In genomic region chr7:126949403-126949792, GRCm38 (mm10) we compare ENCODE assay signal across 8 mouse cellular contexts. TPM values are rescaled to one million over a fixed set of nuclear protein-coding genes. Genes with fewer than 3 reads are reported as not detected.
DNase-seq lines count a peak whose midpoint lies in the region; ATAC-seq and TF ChIP-seq lines count a peak whose summit lies in the region.

Gene Asphd1 (minus strand): TSS chr7:126949582.

- no peaks in the 10 kb centered on the region for H3K9me3 ChIP-seq in kidney, postnatal 0 days (replicated peaks; ENCODE audit: low read length)
- no peaks in the 10 kb centered on the region for H3K9me3 ChIP-seq in embryonic facial prominence, embryonic 12.5 days
- no peaks in the 10 kb centered on the region for H3K9me3 ChIP-seq in hindbrain, embryonic 14.5 days (ENCODE audit: control insufficient read depth, low read length)
- H3K9me3 ChIP-seq in limb, embryonic 15.5 days = no peaks in the 10 kb centered on the region

- no peaks in the 10 kb centered on the region for H3K36me3 ChIP-seq in kidney, postnatal 0 days (ENCODE audit: insufficient read depth, low read length)
- peaks cover 8% of the 10 kb centered on the region for H3K36me3 ChIP-seq in embryonic facial prominence, embryonic 12.5 days
- peaks cover 40% of the 10 kb centered on the region for H3K36me3 ChIP-seq in hindbrain, embryonic 14.5 days (replicated peaks; ENCODE audit: control insufficient read depth, insufficient read depth)
- H3K36me3 ChIP-seq in limb, embryonic 15.5 days = peaks cover 13% of the 10 kb centered on the region; the same call in 1 of the 2 replicates
- H3K36me3 ChIP-seq in small intestine, adult 2 months (ENCODE audit: control insufficient read depth, insufficient read depth, low read length) = peaks cover 8% of the 10 kb centered on the region; the same call in 1 of the 2 replicates

- ATAC-seq in kidney, postnatal 0 days (replicated peaks; ENCODE audit: low FRiP score, low read depth) = peak; percentile 35
- ATAC-seq in embryonic facial prominence, embryonic 12.5 days (ENCODE audit: insufficient number of reproducible peaks, insufficient read depth, low FRiP score, low TSS enrichment) = peak; percentile 64
- peak; percentile 65 for ATAC-seq in hindbrain, embryonic 14.5 days (ENCODE audit: low FRiP score)
- peak; percentile 11; the same call in 1 of the 2 replicates for ATAC-seq in limb, embryonic 15.5 days (ENCODE audit: insufficient number of reproducible peaks, low FRiP score, low TSS enrichment, low read depth)

- H3K4me2 ChIP-seq in kidney, postnatal 0 days (ENCODE audit: low read length) = peak within 1 kb of the TSS; percentile 98
- peak within 1 kb of the TSS; percentile 98 for H3K4me2 ChIP-seq in embryonic facial prominence, embryonic 12.5 days (replicated peaks)
- H3K4me2 ChIP-seq in hindbrain, embryonic 14.5 days (replicated peaks) = peak within 1 kb of the TSS; percentile 94
- peak within 1 kb of the TSS; percentile 99 for H3K4me2 ChIP-seq in limb, embryonic 15.5 days

- 0 out of 2 replicates have a peak within 1 kb of the TSS, but pooled peaks have one; percentile 4 for H3K9ac ChIP-seq in kidney, postnatal 0 days (ENCODE audit: low read depth, low read length)
- 0 out of 2 replicates have a peak within 1 kb of the TSS, but pooled peaks have one; percentile 21 for H3K9ac ChIP-seq in embryonic facial prominence, embryonic 12.5 days
- peak within 1 kb of the TSS; percentile 78 for H3K9ac ChIP-seq in hindbrain, embryonic 14.5 days
- H3K9ac ChIP-seq in limb, embryonic 15.5 days = no peak within 1 kb of the TSS

- DNase-seq in kidney, postnatal 0 days (ENCODE audit: low spot score) = no peak
- DNase-seq in kidney, postnatal 14 days = no peak
- DNase-seq in hindbrain, embryonic 14.5 days (ENCODE audit: low spot score) = no peak
- DNase-seq in thymus, adult 18-20 months = no peak
- no peak for DNase-seq in urinary bladder, postnatal 14 days (ENCODE audit: low spot score)

- no peak for TF ChIP-seq CTCF in kidney, postnatal 0 days (IDR thresholded peaks at IDR 0.05; ENCODE audit: low read depth)
- TF ChIP-seq CTCF in small intestine, adult 2 months (IDR thresholded peaks at IDR 0.05; ENCODE audit: extremely low read depth, insufficient read length, insufficient replicate concordance, low read depth, low read length) = no peak

- H3K4me1 ChIP-seq in kidney, postnatal 0 days (replicated peaks; ENCODE audit: insufficient read depth, low read length) = peaks cover 10% of the 10 kb centered on the region; the same call in 1 of the 2 replicates
- peaks cover 10% of the 10 kb centered on the region; the same call in 1 of the 2 replicates for H3K4me1 ChIP-seq in embryonic facial prominence, embryonic 12.5 days
- H3K4me1 ChIP-seq in hindbrain, embryonic 14.5 days (replicated peaks; ENCODE audit: control insufficient read depth, insufficient read depth, low read length) = peaks cover 41% of the 10 kb centered on the region
- H3K4me1 ChIP-seq in limb, embryonic 15.5 days = peaks cover 24% of the 10 kb centered on the region
- H3K4me1 ChIP-seq in small intestine, adult 2 months (ENCODE audit: control insufficient read depth, insufficient read depth, insufficient read length, low read length) = peaks cover 9% of the 10 kb centered on the region

- peak within 1 kb of the TSS; percentile 42 for H3K4me3 ChIP-seq in kidney, postnatal 0 days (replicated peaks; ENCODE audit: low read depth, low read length)
- H3K4me3 ChIP-seq in embryonic facial prominence, embryonic 12.5 days = peak within 1 kb of the TSS; percentile 42
- H3K4me3 ChIP-seq in hindbrain, embryonic 14.5 days (replicated peaks; ENCODE audit: low read length) = peak within 1 kb of the TSS; percentile 56
- H3K4me3 ChIP-seq in limb, embryonic 15.5 days = peak within 1 kb of the TSS; percentile 47
- H3K4me3 ChIP-seq in small intestine, adult 2 months (ENCODE audit: low read depth, low read length) = peak within 1 kb of the TSS; percentile 62

- peaks cover 12% of the 10 kb centered on the region for H3K27me3 ChIP-seq in kidney, postnatal 0 days (ENCODE audit: insufficient read depth, low read length)
- peaks cover 39% of the 10 kb centered on the region for H3K27me3 ChIP-seq in embryonic facial prominence, embryonic 12.5 days
- H3K27me3 ChIP-seq in hindbrain, embryonic 14.5 days (ENCODE audit: control insufficient read depth, insufficient read depth, low read length) = no peaks in the 10 kb centered on the region
- H3K27me3 ChIP-seq in limb, embryonic 15.5 days = peaks cover 40% of the 10 kb centered on the region
- H3K27me3 ChIP-seq in small intestine, adult 2 months (ENCODE audit: control insufficient read depth, insufficient read depth, low read length) = peaks cover 19% of the 10 kb centered on the region

- H3K27ac ChIP-seq in kidney, postnatal 0 days = no peak within 1 kb of the TSS
- H3K27ac ChIP-seq in embryonic facial prominence, embryonic 12.5 days = no peak within 1 kb of the TSS
- peak within 1 kb of the TSS; percentile 94 for H3K27ac ChIP-seq in hindbrain, embryonic 14.5 days
- no peak within 1 kb of the TSS for H3K27ac ChIP-seq in limb, embryonic 15.5 days
- no peak within 1 kb of the TSS for H3K27ac ChIP-seq in small intestine, adult 2 months (ENCODE audit: insufficient read depth, low read depth, low read length)

- WGBS in kidney, postnatal 0 days = under 1% methylated on average over 19 of the region's 21 CpGs
- WGBS in embryonic facial prominence, embryonic 12.5 days = 1% methylated on average over 21 of the region's 21 CpGs
- under 1% methylated on average over 20 of the region's 21 CpGs for WGBS in hindbrain, embryonic 14.5 days
- WGBS in limb, embryonic 15.5 days = 1% methylated on average over 21 of the region's 21 CpGs
- 3% methylated on average over 21 of the region's 21 CpGs for WGBS in small intestine, adult 2 months

- no peak for TF ChIP-seq POLR2A in small intestine, adult 2 months (IDR thresholded peaks at IDR 0.05; ENCODE audit: low read depth, low read length)

RNA-seq across cellular contexts. Expression of gene Asphd1, which starts in this region (rescaled TPM):
- polyA plus RNA-seq in kidney, postnatal 0 days (2015; fragmentation: Nextera tagmentation; extraction: Ambion mirVana) = 0.13 TPM in 1 of 2 replicates, not detected in the other
- polyA plus RNA-seq in embryonic facial prominence, embryonic 12.5 days (2016; fragmentation: Nextera tagmentation; extraction: Ambion mirVana) = 0.55 and 0.77 TPM in 2 replicates
- polyA plus RNA-seq in hindbrain, embryonic 14.5 days (2014; fragmentation: Nextera tagmentation; extraction: Ambion mirVana) = 8.0 and 10.9 TPM in 2 replicates
- 0.10 TPM in 1 of 2 replicates, not detected in the other for polyA plus RNA-seq in limb, embryonic 15.5 days (2015; fragmentation: Nextera tagmentation; extraction: Ambion mirVana)
- polyA plus RNA-seq in small intestine, adult 2 months (2012; rRNA removed) = 0.18 and 0.19 TPM in 2 replicates

Comparison
In these comparisons a context has a peak if more than half of its experiments do, and no peak if none do; other contexts are left out.
1. Peak in ATAC-seq, H3K4me3 ChIP-seq, H3K9ac ChIP-seq and H3K4me2 ChIP-seq in kidney, postnatal 0 days; RNA of the gene not detected or under 1 TPM.
2. Peak in ATAC-seq, H3K4me3 ChIP-seq, H3K9ac ChIP-seq and H3K4me2 ChIP-seq in embryonic facial prominence, embryonic 12.5 days; RNA of the gene not detected or under 1 TPM.
3. Peak in ATAC-seq, H3K4me3 ChIP-seq and H3K4me2 ChIP-seq in limb, embryonic 15.5 days; RNA of the gene not detected or under 1 TPM.
4. ATAC-seq: peak in every context shown above with its lines; median percentile 65 in hindbrain, embryonic 14.5 days; 64 in embryonic facial prominence, embryonic 12.5 days; 35 in kidney, postnatal 0 days; 11 in limb, embryonic 15.5 days.